Mouse (Mus musculus): ENCODE measurements around the gene Chn2.

DNA sequence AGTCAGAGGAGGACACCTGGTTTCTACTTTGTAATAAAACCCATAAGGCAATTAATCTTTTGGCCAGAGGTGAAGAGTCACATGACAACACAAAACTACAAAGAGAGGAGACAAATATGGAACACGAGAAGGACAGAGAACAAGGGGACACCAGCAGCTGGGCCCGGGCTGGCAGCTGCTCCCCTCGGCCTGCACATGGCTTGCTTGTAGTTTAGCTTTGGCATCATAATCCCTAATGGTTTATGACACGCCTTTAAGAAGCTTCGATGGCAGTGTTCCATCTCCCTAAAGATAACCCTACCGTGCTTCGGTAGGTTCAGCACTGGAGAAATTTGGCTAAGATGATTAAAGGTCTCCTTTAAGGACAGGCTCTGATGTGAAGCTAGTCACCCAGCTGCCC, 225.2 kb downstream of the Chn2 start:
- TF ChIP-seq KAT2A (conservative IDR thresholded peaks at IDR 0.05; ENCODE audit: low read depth, low read length), result no peak
- TF ChIP-seq CTCF (IDR thresholded peaks at IDR 0.05 in 2 of 3, conservative IDR thresholded peaks at IDR 0.05 in 1 of 3; ENCODE audit: control insufficient read depth in 1 of 3, insufficient read depth in 1 of 3, low read depth in 2 of 3, low read length in 3 of 3, poor library complexity in 1 of 3, severe bottlenecking in 1 of 3), result no peak
- no peak for TF ChIP-seq POLR2AphosphoS5 (IDR thresholded peaks at IDR 0.05; ENCODE audit: borderline replicate concordance, low read depth, low read length)
- TF ChIP-seq EP300 (IDR thresholded peaks at IDR 0.05; ENCODE audit: low read depth in 1 of 2, low read length in 2 of 2), result no peak
- no peak for TF ChIP-seq POLR2AphosphoS2 (IDR thresholded peaks at IDR 0.05; ENCODE audit: low read length)
- no peak for TF ChIP-seq TBP (IDR thresholded peaks at IDR 0.05; ENCODE audit: low read depth, low read length)
- TF ChIP-seq TAL1 (IDR thresholded peaks at IDR 0.05; ENCODE audit: low read length), result no peak
- no peak for TF ChIP-seq RAD21 (IDR thresholded peaks at IDR 0.05; ENCODE audit: low read depth, low read length)
- TF ChIP-seq UBTF (IDR thresholded peaks at IDR 0.05; ENCODE audit: borderline replicate concordance, insufficient read depth, low read depth, low read length), result no peak
- TF ChIP-seq POLR2A (IDR thresholded peaks at IDR 0.05; ENCODE audit: control insufficient read depth in 1 of 2, insufficient read depth in 1 of 2, low read depth in 1 of 2, low read length in 2 of 2, poor library complexity in 1 of 2), result no peak
- TF ChIP-seq CHD1 (IDR thresholded peaks at IDR 0.05; ENCODE audit: low read depth, low read length), result no peak
- TF ChIP-seq BHLHE40 (IDR thresholded peaks at IDR 0.05; ENCODE audit: borderline replicate concordance, low read depth, low read length), result no peak
- TF ChIP-seq RCOR1 (IDR thresholded peaks at IDR 0.05; ENCODE audit: low read depth, low read length), result no peak
